Mouse (Mus musculus) ZHBTc4 (cell line): ENCODE measurements at regions not wholly inside any gene's neighbourhood (a gene's known extent, or its start where the extent isn't known, plus 50 kb on each side); places are given as distances from the start of the nearest gene placed in this dataset.

Source experiments
- DNase-seq: peaks from one replicate; pipeline ENCODE4 v3.0.0-alpha.2; 2011; ENCODE audit warnings: low read depth, low spot score

GRCm38 (mm10) chr11:63569785-63570479 is 352.2 kb downstream of the Hs3st3b1 start:
- DNase-seq, result no peak

GRCm38 (mm10) chr11:63570646-63571045 is 351.4 kb downstream of the Hs3st3b1 start:
- no peak for DNase-seq

DNA sequence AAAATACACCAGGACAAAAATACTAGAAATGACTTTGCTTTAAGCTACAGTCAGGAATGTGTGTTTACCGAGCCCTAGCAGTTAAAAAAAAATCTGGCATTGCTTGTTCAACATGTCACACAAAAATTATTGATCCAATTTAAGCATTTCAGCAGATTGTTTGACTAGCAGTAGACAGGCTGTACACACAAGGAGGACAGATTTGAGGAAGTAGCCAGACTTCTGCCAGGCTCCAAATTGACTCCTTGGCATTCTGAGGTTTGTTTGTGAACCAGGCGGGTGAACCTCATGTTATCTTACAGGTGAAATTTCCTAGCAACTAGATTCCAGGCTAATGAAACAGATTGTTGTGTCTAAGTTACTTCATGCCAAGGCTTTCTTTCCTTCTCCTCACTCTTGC is 348.8 kb downstream of the Hs3st3b1 start:
- no peak for DNase-seq

DNA sequence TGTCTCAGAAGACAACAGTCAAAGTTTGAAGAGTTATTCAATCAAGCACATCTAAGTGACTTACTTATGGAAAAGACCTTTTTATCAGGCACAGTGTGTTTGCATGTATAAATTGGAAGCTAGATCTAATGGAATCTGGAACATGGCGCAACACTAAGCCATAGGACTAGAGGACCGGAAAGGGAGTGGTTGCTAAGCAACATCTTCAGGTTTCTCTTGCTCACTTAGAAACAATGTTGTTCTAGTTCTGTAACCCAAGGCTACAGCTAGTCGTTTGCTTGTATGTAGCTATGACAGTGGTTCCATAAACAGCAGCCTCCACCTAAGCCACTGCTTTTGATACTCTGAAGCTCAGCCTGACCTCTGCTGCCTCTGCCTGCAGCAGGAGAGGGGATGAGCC is 338.8 kb downstream of the Hs3st3b1 start:
- no peak for DNase-seq

DNA sequence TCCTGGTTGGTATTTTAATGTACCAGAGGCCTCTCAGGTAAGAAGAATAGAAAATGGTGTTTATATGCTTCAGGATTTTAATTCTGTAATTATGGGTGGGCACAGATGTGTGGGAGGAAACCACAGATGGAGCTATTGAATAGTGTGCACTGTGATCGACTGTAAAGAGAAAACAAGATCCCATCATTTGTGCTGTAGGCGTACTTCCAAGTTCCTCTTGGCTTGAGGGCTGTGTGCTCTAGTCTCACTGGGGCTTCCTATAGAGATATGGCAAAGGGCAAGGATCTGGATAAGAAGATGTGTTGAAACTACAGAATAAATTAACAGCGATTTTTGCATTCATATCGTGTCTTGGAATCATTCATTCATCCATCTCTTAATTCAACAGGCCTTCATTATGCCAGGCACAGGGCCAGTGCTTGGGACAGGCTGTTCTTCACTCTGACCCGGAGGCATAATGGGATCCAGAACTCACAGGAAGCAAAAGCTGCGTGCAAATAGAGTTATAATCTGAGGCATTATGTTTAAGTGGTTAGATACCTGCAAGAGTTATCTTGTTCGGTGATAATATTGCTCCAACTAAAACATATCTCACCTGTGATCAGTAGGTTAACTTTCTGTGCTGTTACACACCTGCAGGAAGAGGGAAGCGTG is 336.7 kb downstream of the Hs3st3b1 start:
- no peak for DNase-seq

- DNase-seq, result no peak
Observed at GRCm38 (mm10) chr11:63620220-63620619, 301.9 kb downstream of the Hs3st3b1 start.

DNA sequence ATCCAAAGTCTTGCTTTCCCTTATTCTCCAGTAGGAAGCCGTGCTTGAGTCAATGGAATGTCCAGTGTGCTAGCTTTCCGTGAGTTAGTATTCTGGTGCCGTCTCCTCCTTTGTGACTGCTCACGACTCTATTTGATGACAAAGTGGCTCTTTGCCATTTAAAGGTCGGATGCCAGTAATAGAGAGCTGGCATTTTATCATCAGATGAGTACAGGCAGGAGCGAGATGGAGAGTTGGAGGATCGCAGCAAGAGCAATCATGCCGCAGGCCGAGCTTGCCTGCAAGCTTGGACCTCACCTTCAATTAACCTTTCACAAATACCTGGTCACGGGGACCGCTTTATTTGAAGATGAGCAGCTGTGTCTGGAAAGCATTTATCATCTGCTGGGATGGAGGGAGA is 291.8 kb downstream of the Hs3st3b1 start:
- DNase-seq, result no peak

DNA sequence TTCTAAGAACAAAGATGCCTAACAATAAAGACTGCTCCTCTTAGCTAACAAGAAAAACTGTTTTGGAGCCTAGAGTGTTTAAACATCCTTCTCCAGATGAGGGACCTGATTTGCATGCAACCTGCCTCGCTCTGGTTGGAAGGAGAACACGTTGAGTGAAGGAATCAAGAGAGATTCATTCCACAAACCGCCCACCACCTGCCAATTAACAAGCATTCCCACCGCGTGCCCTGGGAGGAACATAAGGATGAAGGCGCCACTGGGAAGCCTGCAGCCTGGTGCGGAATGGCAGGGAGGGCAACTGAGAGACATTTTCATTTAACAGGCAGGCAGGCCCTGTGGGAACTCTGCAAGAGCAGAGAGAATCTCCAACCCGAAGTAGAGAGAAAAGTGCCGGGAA is 265.0 kb downstream of the Hs3st3b1 start:
- no peak for DNase-seq

- DNase-seq, result no peak
Observed at GRCm38 (mm10) chr11:63665268-63665934, 256.7 kb downstream of the Hs3st3b1 start.

- no peak for DNase-seq
Observed at GRCm38 (mm10) chr11:63670477-63670876, 251.6 kb downstream of the Hs3st3b1 start.

- no peak for DNase-seq
Observed at GRCm38 (mm10) chr11:63671816-63672215, 250.3 kb downstream of the Hs3st3b1 start.

DNA sequence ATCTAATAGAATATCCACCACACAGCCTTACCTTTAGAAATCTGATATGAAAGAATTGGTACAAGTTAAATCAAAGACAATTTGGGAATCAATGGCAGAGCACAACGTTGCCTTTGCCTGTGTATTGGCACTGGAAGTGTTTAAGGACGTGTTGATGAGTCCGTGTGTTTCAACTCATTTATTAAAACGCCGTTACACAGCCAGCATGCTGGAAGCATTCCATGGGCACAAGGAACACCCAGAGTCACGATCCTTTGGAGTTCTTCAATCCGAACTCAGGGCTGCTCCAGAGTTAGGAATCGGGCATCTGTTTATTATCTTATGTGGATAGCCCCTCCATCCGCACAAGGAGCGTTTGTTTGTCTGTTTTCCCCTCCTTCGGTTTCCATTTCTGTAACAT is 244.2 kb downstream of the Hs3st3b1 start:
- no peak for DNase-seq

GRCm38 (mm10) chr11:63678382-63678905 is 243.6 kb downstream of the Hs3st3b1 start:
- DNase-seq, result no peak

GRCm38 (mm10) chr11:63679491-63679890 is 242.6 kb downstream of the Hs3st3b1 start:
- no peak for DNase-seq

GRCm38 (mm10) chr11:63684228-63684980 is 237.7 kb downstream of the Hs3st3b1 start:
- DNase-seq, result no peak

DNA sequence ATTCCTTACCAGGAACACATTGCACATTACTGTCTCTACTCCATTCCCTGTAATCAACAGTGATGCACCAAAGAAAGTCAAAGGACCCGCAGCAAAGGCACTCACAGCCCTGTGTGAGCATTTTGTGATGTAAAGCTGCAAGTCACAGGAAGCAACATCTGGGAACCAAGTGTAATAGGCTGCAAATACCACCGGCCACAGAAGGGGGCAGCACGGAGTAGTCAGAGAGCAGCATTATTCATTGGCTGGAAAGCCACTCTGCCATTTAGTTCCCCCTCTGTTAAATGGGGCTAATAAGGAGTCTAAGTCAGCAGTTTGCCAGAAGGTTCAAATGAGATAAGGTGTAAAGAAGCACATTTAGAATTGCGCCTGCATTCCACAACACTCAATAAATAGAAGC is 231.0 kb downstream of the Hs3st3b1 start:
- DNase-seq, result peak; percentile 70

DNA sequence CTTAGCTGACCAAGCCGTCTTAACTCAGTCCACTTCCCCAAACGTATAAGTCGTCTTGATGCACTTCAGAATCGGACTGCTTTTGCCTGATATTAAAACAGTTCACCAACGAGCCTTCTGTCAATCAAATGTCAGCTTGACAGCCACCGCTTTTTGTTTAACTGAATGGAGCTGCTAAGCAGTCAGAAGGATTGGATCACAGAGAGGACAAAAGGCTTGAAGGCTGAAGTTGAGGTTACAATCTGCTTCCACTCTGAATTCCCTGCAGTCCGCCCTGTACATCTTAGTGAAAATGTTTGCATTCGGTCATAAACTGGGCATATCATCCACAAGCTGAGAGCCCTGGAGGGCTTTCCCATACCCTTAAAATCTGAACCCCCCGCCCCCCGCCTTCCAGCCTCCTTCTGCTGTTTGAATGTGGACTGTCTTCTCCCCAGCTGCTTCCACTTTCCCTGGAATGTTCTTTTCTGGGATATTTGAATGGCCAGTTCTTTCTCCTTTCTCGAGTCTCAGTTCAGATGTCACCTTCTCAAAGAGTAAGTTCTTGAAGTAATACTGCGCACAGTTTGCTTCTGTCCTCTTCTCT is 217.0 kb downstream of the Hs3st3b1 start:
- DNase-seq, result no peak

DNA sequence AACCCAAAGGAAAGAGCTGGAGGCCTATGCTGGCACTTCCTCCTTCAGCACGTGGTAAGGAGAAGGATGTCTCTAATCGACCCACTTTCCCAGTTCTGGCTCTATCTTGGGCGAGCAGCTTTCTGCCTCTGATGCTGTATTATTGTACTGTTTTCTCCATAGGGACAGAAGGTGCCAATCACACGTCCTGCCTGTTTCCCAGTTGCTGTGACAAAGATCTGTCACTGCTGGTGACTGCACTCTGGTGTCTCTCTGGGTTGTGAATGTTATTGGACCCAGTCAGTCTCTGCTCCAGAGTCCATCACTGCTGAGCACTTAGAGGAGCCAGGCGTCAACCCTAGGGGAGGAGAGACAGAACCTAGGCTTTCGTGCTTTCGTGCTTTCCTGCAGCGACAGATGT is 216.0 kb downstream of the Hs3st3b1 start:
- no peak for DNase-seq

DNA sequence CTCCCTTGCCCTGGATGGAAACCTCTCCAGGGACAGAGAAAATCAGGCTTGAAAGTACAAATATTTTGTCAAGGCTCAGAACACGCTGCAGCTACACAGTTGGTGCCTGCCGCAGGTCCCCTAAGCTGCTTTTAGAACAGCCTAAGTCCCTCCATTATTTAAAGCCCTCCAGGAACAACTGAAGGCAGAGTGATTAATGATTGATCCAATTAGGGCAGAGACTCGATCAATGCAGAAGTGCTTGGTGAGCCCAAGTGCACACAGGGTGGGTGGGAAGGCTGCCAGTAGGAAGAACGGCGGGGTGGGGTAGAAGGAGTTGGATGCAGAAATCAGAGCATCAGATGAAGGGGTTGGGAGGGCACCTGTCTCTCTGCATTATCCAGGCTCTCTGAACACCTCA is 215.0 kb downstream of the Hs3st3b1 start:
- no peak for DNase-seq

DNA sequence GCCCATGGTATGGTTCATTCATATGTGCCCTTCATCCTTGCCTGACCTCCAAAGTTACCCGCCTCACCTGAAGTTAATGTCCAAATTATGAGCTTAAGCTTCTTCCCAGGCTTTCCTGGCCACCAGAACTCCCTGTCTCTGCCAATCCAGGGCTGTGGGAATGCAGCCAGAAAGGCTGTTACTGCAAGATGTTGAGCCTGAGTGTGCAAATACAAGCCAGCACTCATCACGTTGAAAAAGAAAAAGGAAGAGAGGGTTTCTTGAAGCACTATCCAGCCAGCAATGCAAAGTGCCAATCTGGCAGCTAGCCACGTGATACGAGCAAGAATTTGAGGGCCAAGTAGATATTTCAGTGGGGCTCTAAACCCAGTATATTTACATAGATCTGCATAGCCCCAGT is 213.7 kb downstream of the Hs3st3b1 start:
- no peak for DNase-seq

- no peak for DNase-seq
Observed at GRCm38 (mm10) chr11:63712053-63712864, 209.8 kb downstream of the Hs3st3b1 start.
